Mouse (Mus musculus) forebrain, embryonic 10.5 days (tissue): Measurements from ENCODE around the gene Ly75. TPM values are rescaled to one million over a fixed set of nuclear protein-coding genes. Genes with fewer than 3 reads are reported as not detected.

ENCODE experiments used
- DNase-seq: peaks from one replicate; pipeline ENCODE4 v3.0.0-alpha.2; 2017; ENCODE audit warnings: low spot score; ENCODE audit errors: extremely low spot score
- H3K27ac ChIP-seq: fragments of 300-500 bp; sonication (generic); 2 replicates; pipeline ENCODE4 v1.5.1; 2016; ENCODE audit warnings: mild to moderate bottlenecking
- H3K27me3 ChIP-seq: fragments of 300-500 bp; sonication (generic); 2 replicates; pipeline ENCODE4 v1.6.1; 2016; ENCODE audit warnings: mild to moderate bottlenecking; ENCODE audit not compliant: poor library complexity, severe bottlenecking
- H3K36me3 ChIP-seq: fragments of 300-500 bp; sonication (generic); replicated peaks from 2 replicates; pipeline ENCODE4 v1.6.1; 2016; ENCODE audit warnings: mild to moderate bottlenecking, moderate library complexity
- H3K4me1 ChIP-seq: fragments of 300-500 bp; sonication (generic); 2 replicates; pipeline ENCODE4 v1.6.1; 2016
- H3K4me3 ChIP-seq: fragments of 300-500 bp; sonication (generic); 2 replicates; pipeline ENCODE4 v1.5.1; 2016; ENCODE audit warnings: mild to moderate bottlenecking, moderate library complexity
- H3K9me3 ChIP-seq: fragments of 300-500 bp; sonication (generic); 2 replicates; pipeline ENCODE4 v1.6.1; 2016; ENCODE audit warnings: mild to moderate bottlenecking, moderate library complexity
- WGBS: fragments of 180-500 bp; shearing (Covaris S2); methylation state at CpG from one replicate; pipeline ENCODE4 v1.1.7; 2016; 5-methylcytosine and 5-hydroxymethylcytosine counted together
- polyA plus RNA-seq: library from polyadenylated mRNA; unstranded; fragments of >200 nt; fragmentation: Nextera tagmentation; extraction: Ambion mirVana; gene quantifications from 2 replicates; pipeline ENCODE4 v1.2.1, GENCODE M21; 2016

Ly75 gene
- polyA plus RNA-seq, 1 experiment from 2014 or later: 3.7 TPM

GRCm38 (mm10) chr2:60365820-60366610, 17.1 kb downstream of the Ly75 start:
- no peak overlapping the region for H3K4me3 ChIP-seq
- no peak for DNase-seq
- no peaks in the 10 kb centered on the region for H3K9me3 ChIP-seq
- H3K27me3 ChIP-seq: no peaks in the 10 kb centered on the region
- no peaks in the 10 kb centered on the region for H3K36me3 ChIP-seq
- no peaks in the 10 kb centered on the region for H3K4me1 ChIP-seq
- no peak overlapping the region for H3K27ac ChIP-seq
- 87% methylated on average over 5 of the region's 5 CpGs for WGBS

- DNase-seq: no peak
- Histone ChIP-seq H3K27ac (no peak overlapping the region), H3K9me3 (no peaks in the 10 kb centered on the region), H3K4me3 (no peak overlapping the region), H3K4me1 (no peaks in the 10 kb centered on the region), H3K36me3 (no peaks in the 10 kb centered on the region), H3K27me3 (no peaks in the 10 kb centered on the region)
- 94% methylated on average over 7 of the region's 7 CpGs for WGBS
Observed at GRCm38 (mm10) chr2:60365138-60365775, 17.8 kb downstream of the Ly75 start.

DNA sequence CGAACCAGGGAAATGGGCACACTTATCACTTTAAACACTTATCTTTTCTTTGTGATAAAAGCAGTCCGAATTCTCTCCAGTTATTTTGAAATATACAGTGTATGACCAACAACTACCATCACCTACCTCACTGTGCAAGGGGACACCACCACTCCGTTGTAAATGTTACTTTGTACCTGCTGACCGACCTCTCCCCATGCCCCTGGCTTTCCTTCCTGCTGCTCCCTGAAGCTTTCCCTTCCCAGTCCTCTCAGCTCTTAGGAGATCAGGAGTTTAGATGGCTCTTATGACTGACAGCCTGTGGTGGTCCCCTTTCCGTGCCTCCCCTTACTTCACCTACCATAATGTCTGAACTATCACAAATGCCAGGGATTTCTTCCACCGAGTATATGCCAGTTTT, 21.0 kb downstream of the Ly75 start:
- Histone ChIP-seq H3K36me3 (no peaks in the 10 kb centered on the region), H3K4me3 (no peak overlapping the region), H3K27me3 (no peaks in the 10 kb centered on the region), H3K4me1 (no peaks in the 10 kb centered on the region), H3K27ac (no peak overlapping the region), H3K9me3 (no peaks in the 10 kb centered on the region)
- DNase-seq: no peak
- WGBS: 91% methylated on average over 6 of the region's 6 CpGs

GRCm38 (mm10) chr2:60359796-60360195, 23.3 kb downstream of the Ly75 start:
- Histone ChIP-seq H3K9me3 (no peaks in the 10 kb centered on the region), H3K36me3 (no peaks in the 10 kb centered on the region), H3K27ac (no peak overlapping the region), H3K27me3 (peaks cover 6% of the 10 kb centered on the region), H3K4me1 (peaks cover 7% of the 10 kb centered on the region; the same call in 1 of the 2 replicates), H3K4me3 (no peak overlapping the region)
- no peak for DNase-seq
- 94% methylated on average over 3 of the region's 3 CpGs for WGBS

GRCm38 (mm10) chr2:60355388-60355683, 27.8 kb downstream of the Ly75 start:
- Histone ChIP-seq H3K4me1 (peaks cover 7% of the 10 kb centered on the region; the same call in 1 of the 2 replicates), H3K4me3 (no peak overlapping the region), H3K27me3 (peaks cover 42% of the 10 kb centered on the region), H3K27ac (no peak overlapping the region), H3K36me3 (no peaks in the 10 kb centered on the region), H3K9me3 (no peaks in the 10 kb centered on the region)
- 35% methylated on average over 3 of the region's 3 CpGs for WGBS
- DNase-seq: no peak

GRCm38 (mm10) chr2:60354541-60355387, 28.3 kb downstream of the Ly75 start:
- Histone ChIP-seq H3K4me3 (no peak overlapping the region), H3K9me3 (no peaks in the 10 kb centered on the region)
- WGBS: 60% methylated on average over 18 of the region's 18 CpGs

GRCm38 (mm10) chr2:60352296-60352695, 30.8 kb downstream of the Ly75 start:
- no peak overlapping the region for H3K4me3 ChIP-seq

More at GRCm38 (mm10) chr2:60354541-60355387, 28.3 kb downstream of the Ly75 start:
- Histone ChIP-seq H3K27ac (no peak overlapping the region), H3K36me3 (0 out of 2 replicates have a peak, but pooled peaks cover under 1% of the 10 kb centered on the region), H3K27me3 (peaks cover 45% of the 10 kb centered on the region), H3K4me1 (peaks cover 7% of the 10 kb centered on the region; the same call in 1 of the 2 replicates)
- no peak for DNase-seq

DNA sequence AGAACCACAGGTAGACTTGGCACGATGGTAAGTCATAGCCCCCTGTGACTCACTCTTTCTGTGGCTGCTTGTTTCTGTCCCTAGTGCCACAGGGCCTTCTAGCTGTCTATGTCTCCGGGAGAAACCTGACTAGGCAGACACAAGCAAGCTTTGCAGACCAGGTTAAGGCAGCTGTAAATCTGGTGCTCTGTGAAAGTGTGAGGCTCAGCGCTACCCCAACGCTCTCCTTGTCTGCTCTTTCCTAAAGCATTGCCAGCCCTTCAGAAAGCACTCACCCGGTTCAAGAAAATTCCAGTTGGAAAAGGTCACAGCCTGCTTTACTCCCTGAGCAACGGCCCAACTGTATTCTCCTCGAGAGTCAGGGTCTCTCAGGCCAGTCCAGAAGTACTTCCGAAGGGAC, 31.3 kb downstream of the Ly75 start:
- H3K27ac ChIP-seq: no peak overlapping the region
- 90% methylated on average over 8 of the region's 8 CpGs for WGBS
- peaks cover 7% of the 10 kb centered on the region; the same call in 1 of the 2 replicates for H3K4me1 ChIP-seq
- peaks cover 15% of the 10 kb centered on the region; the same call in 1 of the 2 replicates for H3K36me3 ChIP-seq
- peaks cover 75% of the 10 kb centered on the region for H3K27me3 ChIP-seq
- DNase-seq: no peak
- no peaks in the 10 kb centered on the region for H3K9me3 ChIP-seq
- H3K4me3 ChIP-seq: no peak overlapping the region

More at GRCm38 (mm10) chr2:60352296-60352695, 30.8 kb downstream of the Ly75 start:
- DNase-seq: no peak
- 88% methylated on average over 5 of the region's 5 CpGs for WGBS
- Histone ChIP-seq H3K27ac (no peak overlapping the region), H3K27me3 (peaks cover 70% of the 10 kb centered on the region), H3K4me1 (peaks cover 7% of the 10 kb centered on the region; the same call in 1 of the 2 replicates), H3K36me3 (peaks cover 15% of the 10 kb centered on the region; the same call in 1 of the 2 replicates), H3K9me3 (no peaks in the 10 kb centered on the region)

DNA sequence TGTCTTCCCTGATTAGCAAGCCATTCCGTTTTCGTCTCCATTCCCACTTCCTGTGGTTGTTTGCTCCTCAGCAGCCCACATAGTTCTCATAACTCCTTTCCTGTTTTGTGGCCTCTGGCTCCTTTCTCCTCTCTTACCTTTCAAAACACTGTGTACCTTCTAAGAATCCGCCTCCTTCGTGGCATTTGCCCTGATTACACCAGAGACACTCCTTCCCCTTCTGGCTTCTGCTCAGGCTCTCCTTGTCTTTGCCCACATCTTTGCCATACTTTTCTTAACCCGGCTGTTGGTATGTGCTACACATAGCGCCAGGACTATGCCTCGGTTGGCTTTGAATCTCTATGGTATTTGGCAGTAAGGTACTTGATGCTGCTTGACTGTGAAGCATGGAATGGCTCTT, 35.2 kb downstream of the Ly75 start:
- no peak overlapping the region for H3K4me3 ChIP-seq
- WGBS: 92% methylated on average over 7 of the region's 7 CpGs
- peaks cover 86% of the 10 kb centered on the region for H3K27me3 ChIP-seq

GRCm38 (mm10) chr2:60346531-60346930, 36.6 kb downstream of the Ly75 start:
- Histone ChIP-seq H3K36me3 (peaks cover 15% of the 10 kb centered on the region; the same call in 1 of the 2 replicates), H3K9me3 (no peaks in the 10 kb centered on the region), H3K4me1 (peaks cover 16% of the 10 kb centered on the region), H3K27ac (no peak overlapping the region), H3K4me3 (no peak overlapping the region), H3K27me3 (peaks cover 86% of the 10 kb centered on the region)
- 57% methylated on average over 8 of the region's 8 CpGs for WGBS
- no peak for DNase-seq

More for the DNA sequence above, 35.2 kb downstream of the Ly75 start:
- no peak for DNase-seq
- Histone ChIP-seq H3K36me3 (peaks cover 15% of the 10 kb centered on the region; the same call in 1 of the 2 replicates), H3K4me1 (peaks cover 16% of the 10 kb centered on the region), H3K9me3 (no peaks in the 10 kb centered on the region), H3K27ac (no peak overlapping the region)

GRCm38 (mm10) chr2:60345717-60346116, 37.4 kb downstream of the Ly75 start:
- Histone ChIP-seq H3K4me1 (peaks cover 16% of the 10 kb centered on the region), H3K27me3 (peaks cover 87% of the 10 kb centered on the region), H3K4me3 (no peak overlapping the region), H3K9me3 (no peaks in the 10 kb centered on the region), H3K36me3 (peaks cover 15% of the 10 kb centered on the region; the same call in 1 of the 2 replicates), H3K27ac (no peak overlapping the region)
- WGBS: 81% methylated on average over 7 of the region's 7 CpGs
- no peak for DNase-seq

GRCm38 (mm10) chr2:60343607-60344289, 39.4 kb downstream of the Ly75 start:
- 38% methylated on average over 11 of the region's 11 CpGs for WGBS
- Histone ChIP-seq H3K27me3 (peaks cover 94% of the 10 kb centered on the region), H3K27ac (no peak overlapping the region), H3K36me3 (peaks cover 8% of the 10 kb centered on the region; the same call in 1 of the 2 replicates), H3K9me3 (no peaks in the 10 kb centered on the region), H3K4me3 (no peak overlapping the region), H3K4me1 (peaks cover 16% of the 10 kb centered on the region)
- peak; percentile 35 for DNase-seq
